Mouse (Mus musculus): ENCODE measurements around the gene Chic2. TPM values are rescaled to one million over a fixed set of nuclear protein-coding genes. Genes with fewer than 3 reads are reported as not detected.

The Chic2 gene
- polyA plus RNA-seq, 1 experiment: 18.3 TPM

DNA sequence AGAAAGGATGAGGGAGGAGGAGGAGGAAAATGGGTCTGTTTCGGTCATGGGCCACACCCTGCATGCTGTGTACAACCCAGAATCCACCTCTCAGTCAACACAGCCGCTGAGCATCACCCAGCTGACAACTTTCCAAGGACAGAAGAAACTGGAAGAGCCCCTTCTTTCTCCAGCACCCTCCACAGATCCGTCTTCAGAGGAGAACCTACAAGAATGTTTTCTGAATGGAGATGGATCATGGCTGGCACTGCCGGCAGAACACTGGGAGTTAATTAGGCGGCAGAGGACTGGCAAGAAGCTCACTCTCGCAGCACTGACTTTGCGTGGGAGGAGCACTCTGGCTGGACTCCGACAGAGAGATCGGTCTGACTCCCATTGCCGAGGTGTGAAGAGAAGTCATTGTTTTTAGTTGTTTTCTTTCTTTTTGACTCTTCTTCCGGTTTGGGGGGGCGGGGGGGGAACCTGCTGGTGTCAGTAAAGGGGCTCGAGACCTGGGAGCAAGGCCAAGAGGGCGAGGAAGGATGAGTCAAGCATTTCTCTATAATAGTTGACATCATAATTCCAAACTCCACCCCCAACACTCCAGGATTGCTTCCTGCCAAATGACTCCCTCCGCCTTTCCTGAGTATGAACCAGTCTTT, 2.2 kb upstream of the Chic2 start:
- H3K4me3 ChIP-seq (replicated peaks; ENCODE audit: control insufficient read depth, low read depth, low read length): no peak overlapping the region
- TF ChIP-seq CTCF (IDR thresholded peaks at IDR 0.05; ENCODE audit: control insufficient read depth, insufficient read depth, low read length) (no peak), POLR2A (IDR thresholded peaks at IDR 0.05; ENCODE audit: borderline replicate concordance, control insufficient read depth, low read depth, low read length) (no peak)
- no peak overlapping the region for H3K27ac ChIP-seq (ENCODE audit: control insufficient read depth, insufficient read depth, low read depth, low read length, poor library complexity)
- H3K4me1 ChIP-seq (ENCODE audit: control insufficient read depth, insufficient read depth, low read length): no peaks in the 10 kb centered on the region; the same call in 1 of the 2 replicates
- 63% methylated on average over 15 of the region's 15 CpGs for WGBS

DNA sequence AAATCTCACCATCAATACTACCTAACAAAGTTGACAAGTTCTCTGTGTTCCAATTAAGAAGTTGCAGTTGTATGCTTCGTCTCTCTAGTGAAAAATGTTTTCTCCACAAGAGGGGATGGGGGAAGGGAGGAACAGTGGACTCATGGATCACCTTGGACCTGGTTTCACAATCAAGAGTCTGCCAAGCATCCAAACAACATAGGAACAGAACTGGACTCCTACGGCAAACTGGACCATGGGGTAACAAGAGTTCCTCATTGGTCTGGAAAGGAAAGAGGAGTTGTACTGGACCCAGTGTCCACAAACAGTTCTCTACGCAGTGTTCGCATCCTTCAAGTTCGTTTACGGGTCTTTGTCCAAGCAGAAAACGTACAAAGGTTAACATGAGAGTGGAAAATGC, 797 bp upstream of the Chic2 start:
- WGBS: 83% methylated on average over 7 of the region's 7 CpGs

DNA sequence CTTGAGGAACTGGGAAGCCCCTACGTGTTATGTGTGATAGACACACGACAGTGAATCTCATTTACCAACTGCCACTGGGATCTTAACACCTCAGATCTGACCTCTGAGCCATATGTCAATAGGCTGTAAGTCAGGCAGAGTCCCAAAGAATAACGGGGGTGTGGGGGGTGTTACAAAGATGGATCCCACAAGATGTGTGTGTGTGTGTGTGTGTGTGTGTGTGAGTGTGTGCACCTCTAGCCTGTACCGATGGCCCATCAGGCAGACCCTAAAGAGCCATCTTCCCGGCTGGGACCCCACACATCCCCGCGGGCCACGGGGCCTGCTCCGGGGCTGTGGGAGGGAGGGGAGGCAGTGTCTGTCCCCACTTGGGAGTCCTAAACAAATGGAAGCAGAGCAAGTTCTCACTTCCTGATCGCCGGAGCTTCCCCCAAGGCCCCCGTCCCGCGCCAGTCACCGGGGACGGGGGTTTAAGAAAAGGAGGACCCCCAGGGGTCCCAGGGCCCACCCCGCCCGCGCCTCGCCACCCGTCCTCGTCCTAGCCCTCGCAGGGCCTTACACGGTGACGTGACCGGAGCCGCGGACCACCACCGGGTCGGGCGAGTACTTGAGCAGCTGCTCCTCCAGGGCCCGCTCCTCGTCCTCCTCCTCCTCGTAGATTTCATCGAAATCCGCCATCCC, 813 bp downstream of the Chic2 start:
- under 1% methylated on average over 35 of the region's 36 CpGs for WGBS
- peak overlapping the region; percentile 96 for H3K4me3 ChIP-seq (replicated peaks; ENCODE audit: control insufficient read depth, low read depth, low read length)
- TF ChIP-seq CTCF (IDR thresholded peaks at IDR 0.05; ENCODE audit: control insufficient read depth, insufficient read depth, low read length) (no peak), POLR2A (IDR thresholded peaks at IDR 0.05; ENCODE audit: borderline replicate concordance, control insufficient read depth, low read depth, low read length) (no peak)
- no peaks in the 10 kb centered on the region; the same call in 1 of the 2 replicates for H3K4me1 ChIP-seq (ENCODE audit: control insufficient read depth, insufficient read depth, low read length)
- H3K27ac ChIP-seq (ENCODE audit: control insufficient read depth, insufficient read depth, low read depth, low read length, poor library complexity): peak overlapping the region; percentile 88

More for the DNA sequence above, 797 bp upstream of the Chic2 start:
- Histone ChIP-seq H3K27ac (ENCODE audit: control insufficient read depth, insufficient read depth, low read depth, low read length, poor library complexity) (no peak overlapping the region), H3K4me3 (replicated peaks; ENCODE audit: control insufficient read depth, low read depth, low read length) (no peak overlapping the region), H3K4me1 (ENCODE audit: control insufficient read depth, insufficient read depth, low read length) (no peaks in the 10 kb centered on the region; the same call in 1 of the 2 replicates)
- TF ChIP-seq POLR2A (IDR thresholded peaks at IDR 0.05; ENCODE audit: borderline replicate concordance, control insufficient read depth, low read depth, low read length) (no peak), CTCF (IDR thresholded peaks at IDR 0.05; ENCODE audit: control insufficient read depth, insufficient read depth, low read length) (no peak)

DNA sequence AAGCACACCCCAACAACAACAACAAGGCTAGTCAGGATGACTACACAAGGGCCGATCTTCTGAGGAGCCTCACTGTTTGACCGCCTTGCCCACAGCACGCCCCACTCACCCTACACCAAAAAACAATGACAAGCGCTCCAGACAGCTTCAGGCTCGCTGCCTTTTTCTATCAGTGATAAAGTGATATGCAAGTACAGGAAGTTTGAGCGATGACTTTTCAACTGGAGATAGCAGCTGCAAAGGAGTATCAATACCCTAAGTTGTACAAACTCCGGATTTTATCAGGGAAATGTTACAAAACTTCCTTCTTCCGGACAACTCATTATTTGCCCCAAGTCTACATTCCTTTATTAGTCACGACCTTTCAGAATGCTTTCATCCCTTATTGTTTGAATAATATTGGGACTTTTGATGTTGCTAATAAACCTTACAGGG, 1.5 kb downstream of the Chic2 start:
- H3K27ac ChIP-seq (ENCODE audit: control insufficient read depth, insufficient read depth, low read depth, low read length, poor library complexity): no peak overlapping the region
- 10% methylated on average over 9 of the region's 9 CpGs for WGBS
- H3K4me1 ChIP-seq (ENCODE audit: control insufficient read depth, insufficient read depth, low read length): no peaks in the 10 kb centered on the region; the same call in 1 of the 2 replicates

DNA sequence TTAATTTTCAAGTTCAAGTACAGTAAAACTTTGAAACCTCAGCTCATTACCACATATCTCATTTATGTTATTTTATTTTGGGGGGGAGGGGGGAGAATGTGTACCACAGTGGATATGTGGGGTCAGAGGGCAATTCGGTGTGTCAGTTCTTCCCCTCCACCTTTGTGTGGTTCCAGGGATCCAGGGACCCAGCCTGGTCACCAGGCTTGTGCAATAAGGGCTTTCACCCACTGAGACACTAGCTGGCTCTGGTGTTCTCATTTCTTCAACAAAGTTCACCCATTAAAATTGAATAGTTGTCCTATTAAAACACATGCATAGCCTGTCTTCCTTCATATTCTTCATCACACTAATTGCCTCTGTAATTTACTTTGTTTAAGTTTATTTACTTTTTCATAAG, 5.3 kb downstream of the Chic2 start:
- Histone ChIP-seq H3K4me1 (ENCODE audit: control insufficient read depth, insufficient read depth, low read length) (no peaks in the 10 kb centered on the region; the same call in 1 of the 2 replicates), H3K4me3 (replicated peaks; ENCODE audit: control insufficient read depth, low read depth, low read length) (no peak overlapping the region), H3K27ac (ENCODE audit: control insufficient read depth, insufficient read depth, low read depth, low read length, poor library complexity) (no peak overlapping the region)
- WGBS: 81% methylated on average over 1 of the region's 1 CpGs
- TF ChIP-seq POLR2A (IDR thresholded peaks at IDR 0.05; ENCODE audit: borderline replicate concordance, control insufficient read depth, low read depth, low read length) (no peak), CTCF (IDR thresholded peaks at IDR 0.05; ENCODE audit: control insufficient read depth, insufficient read depth, low read length) (no peak)

More for the DNA sequence above, 1.5 kb downstream of the Chic2 start:
- TF ChIP-seq CTCF (IDR thresholded peaks at IDR 0.05; ENCODE audit: control insufficient read depth, insufficient read depth, low read length) (no peak), POLR2A (IDR thresholded peaks at IDR 0.05; ENCODE audit: borderline replicate concordance, control insufficient read depth, low read depth, low read length) (no peak)
- H3K4me3 ChIP-seq (replicated peaks; ENCODE audit: control insufficient read depth, low read depth, low read length): peak overlapping the region; percentile 37

DNA sequence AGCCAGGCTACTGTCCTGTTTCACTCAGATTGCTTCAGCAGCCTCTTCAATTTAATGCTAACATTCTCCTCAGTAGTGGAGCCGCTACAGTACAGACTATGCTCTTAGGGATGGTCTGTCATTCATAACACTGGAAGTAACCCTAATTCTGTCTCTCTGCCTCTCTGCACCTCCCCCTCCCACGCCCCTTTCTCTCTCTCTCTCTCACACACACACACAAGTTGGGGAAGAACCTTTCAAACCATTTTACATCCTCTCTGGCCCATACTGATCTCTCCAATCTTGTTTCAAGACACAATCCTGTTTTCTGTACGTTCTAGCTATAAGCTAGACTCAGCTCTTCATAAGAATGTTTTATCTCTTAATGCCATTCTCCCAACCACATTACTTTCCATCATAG, 9.1 kb downstream of the Chic2 start:
- WGBS: 72% methylated on average over 3 of the region's 3 CpGs
- Histone ChIP-seq H3K27ac (ENCODE audit: control insufficient read depth, insufficient read depth, low read depth, low read length, poor library complexity) (no peak overlapping the region), H3K4me1 (ENCODE audit: control insufficient read depth, insufficient read depth, low read length) (no peaks in the 10 kb centered on the region), H3K4me3 (replicated peaks; ENCODE audit: control insufficient read depth, low read depth, low read length) (no peak overlapping the region)
- TF ChIP-seq CTCF (IDR thresholded peaks at IDR 0.05; ENCODE audit: control insufficient read depth, insufficient read depth, low read length) (no peak), POLR2A (IDR thresholded peaks at IDR 0.05; ENCODE audit: borderline replicate concordance, control insufficient read depth, low read depth, low read length) (no peak)

DNA sequence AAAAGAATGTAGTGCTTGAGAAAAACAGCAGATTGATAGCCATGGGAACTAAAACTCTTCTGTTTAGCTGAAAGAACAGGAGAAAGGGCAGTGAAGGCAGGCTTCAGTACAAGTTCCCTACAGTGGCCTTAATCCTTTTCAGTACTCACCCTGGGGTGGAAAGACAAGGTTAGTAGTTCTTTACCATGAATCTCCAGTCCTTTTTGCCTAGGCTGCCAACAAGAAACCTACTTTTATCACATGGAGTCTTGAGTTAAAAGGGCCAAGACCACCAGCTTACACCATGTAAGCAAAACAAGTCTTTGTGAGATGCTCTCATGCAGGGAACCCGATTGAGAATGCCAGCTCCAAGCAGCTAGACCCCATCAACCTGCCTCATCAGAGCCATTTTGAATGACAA, 29.8 kb downstream of the Chic2 start:
- Histone ChIP-seq H3K27ac (ENCODE audit: control insufficient read depth, insufficient read depth, low read depth, low read length, poor library complexity) (no peak overlapping the region), H3K4me3 (replicated peaks; ENCODE audit: control insufficient read depth, low read depth, low read length) (no peak overlapping the region), H3K4me1 (ENCODE audit: control insufficient read depth, insufficient read depth, low read length) (no peaks in the 10 kb centered on the region)
- TF ChIP-seq POLR2A (IDR thresholded peaks at IDR 0.05; ENCODE audit: borderline replicate concordance, control insufficient read depth, low read depth, low read length) (no peak), CTCF (IDR thresholded peaks at IDR 0.05; ENCODE audit: control insufficient read depth, insufficient read depth, low read length) (no peak)
- WGBS: 85% methylated on average over 1 of the region's 1 CpGs

DNA sequence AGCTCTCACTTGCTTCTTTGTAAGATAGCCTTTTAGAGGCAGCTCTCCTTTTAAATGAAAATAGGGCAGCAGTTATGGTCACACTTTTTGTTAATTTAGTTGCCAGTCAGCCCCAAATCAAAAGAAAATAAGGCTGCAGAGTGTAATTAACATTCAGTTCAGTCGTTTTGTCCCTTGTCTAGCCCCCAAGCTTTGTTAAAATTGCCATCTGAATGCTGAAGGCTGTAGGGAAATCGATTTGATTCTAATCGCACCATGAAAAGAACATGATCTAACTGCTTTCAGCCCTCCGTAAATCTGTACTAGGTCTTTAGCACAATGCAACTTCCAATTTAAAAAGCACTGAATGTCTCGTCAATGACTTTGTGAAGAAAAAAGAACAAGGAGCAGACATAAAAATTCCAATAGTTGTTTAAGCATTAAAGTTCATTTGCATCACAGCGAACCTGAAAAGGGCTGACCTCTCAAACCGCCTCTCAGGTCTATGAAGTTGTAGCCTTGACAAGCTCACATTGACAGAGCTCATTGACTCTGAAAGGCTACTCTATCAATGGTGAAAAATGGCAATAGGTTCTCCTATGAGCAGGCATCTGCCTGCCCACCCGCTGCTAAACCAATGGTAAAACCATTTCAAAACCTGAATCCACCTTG, 31.7 kb downstream of the Chic2 start:
- Histone ChIP-seq H3K4me3 (replicated peaks; ENCODE audit: control insufficient read depth, low read depth, low read length) (no peak overlapping the region), H3K4me1 (ENCODE audit: control insufficient read depth, insufficient read depth, low read length) (no peaks in the 10 kb centered on the region), H3K27ac (ENCODE audit: control insufficient read depth, insufficient read depth, low read depth, low read length, poor library complexity) (no peak overlapping the region)
- WGBS: 87% methylated on average over 8 of the region's 8 CpGs
- TF ChIP-seq POLR2A (IDR thresholded peaks at IDR 0.05; ENCODE audit: borderline replicate concordance, control insufficient read depth, low read depth, low read length) (no peak), CTCF (IDR thresholded peaks at IDR 0.05; ENCODE audit: control insufficient read depth, insufficient read depth, low read length) (no peak)

All from bone marrow, adult 2 months (tissue).